Mouse (Mus musculus) ES-E14 (cell line): ENCODE measurements around the gene Setd1b. TPM values are rescaled to one million over a fixed set of nuclear protein-coding genes. Genes with fewer than 3 reads are reported as not detected.

Source experiments
- DNase-seq: peaks from one replicate; pipeline ENCODE4 v3.0.0-alpha.2; 2013; ENCODE audit warnings: low read depth, low spot score
- H3K27ac ChIP-seq: 2 replicates; pipeline ENCODE4 v1.5.1; 2012; ENCODE audit warnings: low read depth, mild to moderate bottlenecking, low read length, moderate library complexity, mixed read lengths; ENCODE audit not compliant: poor library complexity, insufficient read depth, severe bottlenecking
- H3K36me3 ChIP-seq: 2 replicates; pipeline ENCODE4 v1.6.1; 2012; ENCODE audit warnings: mild to moderate bottlenecking, low read length, moderate library complexity, mixed read lengths; ENCODE audit not compliant: control insufficient read depth, poor library complexity, insufficient read depth, severe bottlenecking
- H3K4me1 ChIP-seq, 2 experiments: fragments of 150-350 bp in 1 of 2; sonication (generic) in 1 of 2; 2 replicates each; pipeline ENCODE4 v1.6.1; 2012; ENCODE audit warnings: low read length in 2 of 2, mild to moderate bottlenecking in 1 of 2, mixed read lengths in 1 of 2; ENCODE audit not compliant: control insufficient read depth in 2 of 2, insufficient read depth in 2 of 2, poor library complexity in 1 of 2
- H3K4me3 ChIP-seq, 2 experiments: fragments of 150-350 bp in 1 of 2; sonication (generic) in 1 of 2; 2 replicates each; pipeline ENCODE4 v1.5.1; 2012; ENCODE audit warnings: low read length in 2 of 2, low read depth in 1 of 2, mild to moderate bottlenecking in 1 of 2, mixed read lengths in 1 of 2; ENCODE audit not compliant: insufficient read depth in 1 of 2, poor library complexity in 1 of 2, severe bottlenecking in 1 of 2
- H3K9ac ChIP-seq: 2 replicates; pipeline ENCODE4 v1.6.1; 2012; ENCODE audit warnings: low read depth, mild to moderate bottlenecking, low read length, mixed read lengths; ENCODE audit not compliant: poor library complexity, insufficient read depth, severe bottlenecking
- H3K9me3 ChIP-seq: fragments of 150-350 bp; sonication (generic); 2 replicates; pipeline ENCODE4 v1.6.1; 2012; ENCODE audit warnings: low read depth, mild to moderate bottlenecking, low read length; ENCODE audit not compliant: control insufficient read depth, insufficient read depth
- CHD2 ChIP-seq: IDR thresholded peaks from 2 replicates; pipeline ENCODE4 v1.6.1; 2014; ENCODE audit warnings: mild to moderate bottlenecking, low read depth, low read length, inconsistent platforms
- HCFC1 ChIP-seq: IDR thresholded peaks from 2 replicates; pipeline ENCODE4 v1.6.1; 2012; ENCODE audit warnings: low read length, inconsistent platforms, borderline replicate concordance; ENCODE audit not compliant: insufficient read depth
- MAFK ChIP-seq: IDR thresholded peaks from 2 replicates; pipeline ENCODE4 v1.6.1; 2014; ENCODE audit warnings: mild to moderate bottlenecking, low read depth, low read length, inconsistent platforms; ENCODE audit not compliant: insufficient read depth
- ZC3H11A ChIP-seq: IDR thresholded peaks from 2 replicates; pipeline ENCODE4 v1.6.1; 2012; ENCODE audit warnings: low read depth, mild to moderate bottlenecking, inconsistent platforms, low read length, borderline replicate concordance
- ZNF384 ChIP-seq: IDR thresholded peaks from 2 replicates; pipeline ENCODE4 v1.6.1; 2012; ENCODE audit warnings: low read depth, low read length, inconsistent platforms
- in situ Hi-C, 2 experiments: fragments of 600-800 bp; cut with MboI; formaldehyde crosslinking; loops; one replicate each; pipeline ENCODE4 v1.15.1; 2025; ENCODE audit warnings: low sequenced_read_pairs in 2 of 2, inconsistent platforms in 1 of 2; ENCODE audit not compliant: unreplicated experiment in 2 of 2
- total RNA-seq: library from RNA; depleted of rRNA; stranded (reverse); fragments of 300-350 nt; gene quantifications from 2 replicates; pipeline ENCODE4 v1.2.3, GENCODE M21; 2012

The Setd1b gene
- total RNA-seq, 1 experiment = 7.6 TPM

DNA sequence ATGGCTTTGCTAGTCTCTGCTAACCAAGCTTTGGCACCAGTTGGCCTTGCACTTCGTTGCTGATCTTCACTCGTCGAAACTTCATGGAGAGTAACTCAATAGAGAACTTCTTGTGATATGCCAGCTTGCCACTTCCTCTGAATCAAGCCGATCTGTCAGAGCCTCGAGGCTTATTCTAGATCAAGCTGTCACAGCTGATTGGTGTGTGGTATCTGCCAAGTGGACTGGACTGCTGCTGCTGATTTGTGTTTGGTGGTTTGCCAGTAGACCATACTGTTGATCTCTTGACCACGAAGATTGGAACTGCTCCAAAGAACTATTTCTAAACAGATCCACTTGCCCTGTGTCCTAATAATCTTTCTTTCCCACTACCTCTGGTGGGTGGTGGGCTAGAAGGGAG lies 49.4 kb downstream of the Setd1b start:
- no peaks in the 10 kb centered on the region for H3K9me3 ChIP-seq
- no peak for DNase-seq
- TF ChIP-seq CHD2 = no peak
- no peak for TF ChIP-seq HCFC1
- TF ChIP-seq ZNF384 = no peak
- no peak for TF ChIP-seq ZC3H11A
- no peak for TF ChIP-seq MAFK
- no peak overlapping the region for H3K9ac ChIP-seq
- no peak overlapping the region for H3K4me3 ChIP-seq
- H3K36me3 ChIP-seq = no peaks in the 10 kb centered on the region
- H3K4me1 ChIP-seq = no peaks in the 10 kb centered on the region
- H3K27ac ChIP-seq = no peak overlapping the region
- in situ Hi-C loops = no loop called here

- DNase-seq = no peak
Observed at GRCm38 (mm10) chr5:123192606-123193150, 50.7 kb downstream of the Setd1b start.

DNA sequence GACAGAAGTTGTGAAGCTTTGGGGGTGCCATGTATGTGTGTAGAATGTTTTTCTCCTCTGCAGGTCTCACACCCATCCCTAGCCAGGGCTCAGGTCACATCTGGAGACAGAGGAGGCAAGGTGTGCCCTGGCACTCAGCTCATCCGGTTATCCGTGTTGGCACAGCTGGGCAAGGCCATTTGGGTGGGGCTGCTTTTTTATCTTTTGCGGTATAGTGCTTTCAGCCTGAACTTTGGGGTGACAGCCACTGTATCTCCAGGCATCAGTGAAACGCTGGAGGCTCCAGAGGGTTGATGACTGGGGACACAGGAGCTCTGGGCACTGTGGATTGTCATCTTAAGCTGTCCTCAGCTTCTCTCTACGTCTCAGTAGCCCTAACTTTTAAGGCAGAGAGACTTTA lies 51.4 kb downstream of the Setd1b start:
- TF ChIP-seq HCFC1 = no peak
- TF ChIP-seq ZNF384 = no peak
- H3K36me3 ChIP-seq = no peaks in the 10 kb centered on the region
- DNase-seq = no peak
- no peak overlapping the region for H3K9ac ChIP-seq
- H3K4me1 ChIP-seq = no peaks in the 10 kb centered on the region
- no peak overlapping the region for H3K4me3 ChIP-seq
- in situ Hi-C loops = no loop called here
- no peaks in the 10 kb centered on the region for H3K9me3 ChIP-seq
- no peak overlapping the region for H3K27ac ChIP-seq

More at GRCm38 (mm10) chr5:123192606-123193150, 50.7 kb downstream of the Setd1b start:
- TF ChIP-seq ZNF384 = no peak
- no peak for TF ChIP-seq HCFC1
- no peak for TF ChIP-seq ZC3H11A
- TF ChIP-seq MAFK = no peak
- TF ChIP-seq CHD2 = no peak
- Histone ChIP-seq H3K27ac (no peak overlapping the region), H3K9ac (no peak overlapping the region), H3K9me3 (no peaks in the 10 kb centered on the region), H3K36me3 (no peaks in the 10 kb centered on the region), H3K4me1 (no peaks in the 10 kb centered on the region), H3K4me3 (no peak overlapping the region)
- in situ Hi-C loops = no loop called here

DNA sequence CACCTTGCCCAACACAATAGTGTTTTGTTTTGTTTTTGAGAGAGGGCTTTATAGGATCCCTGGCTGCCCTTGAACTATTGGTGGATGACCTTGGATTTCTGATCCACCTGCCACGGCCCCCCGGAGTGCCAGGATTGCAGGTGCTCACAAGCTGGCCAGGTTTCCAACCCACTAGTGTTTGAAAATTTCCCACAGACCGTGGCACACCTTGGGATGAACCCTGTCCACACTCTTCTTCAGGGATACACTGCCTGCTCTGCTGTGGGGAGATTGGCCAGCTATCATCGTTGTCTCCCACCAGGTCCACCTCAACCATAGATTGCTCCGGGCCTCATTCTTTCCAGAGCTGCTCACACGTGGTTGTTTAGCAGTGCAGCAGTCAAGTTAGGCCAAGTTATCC lies 52.9 kb downstream of the Setd1b start:
- H3K4me1 ChIP-seq = no peaks in the 10 kb centered on the region
- no peak overlapping the region for H3K4me3 ChIP-seq
- no peak overlapping the region for H3K27ac ChIP-seq
- no peaks in the 10 kb centered on the region for H3K9me3 ChIP-seq
- in situ Hi-C loops = no loop called here
- no peak for TF ChIP-seq CHD2
- TF ChIP-seq MAFK = no peak
- TF ChIP-seq ZNF384 = no peak
- no peak for TF ChIP-seq ZC3H11A
- TF ChIP-seq HCFC1 = no peak
- no peaks in the 10 kb centered on the region for H3K36me3 ChIP-seq
- DNase-seq = no peak
- H3K9ac ChIP-seq = no peak overlapping the region

DNA sequence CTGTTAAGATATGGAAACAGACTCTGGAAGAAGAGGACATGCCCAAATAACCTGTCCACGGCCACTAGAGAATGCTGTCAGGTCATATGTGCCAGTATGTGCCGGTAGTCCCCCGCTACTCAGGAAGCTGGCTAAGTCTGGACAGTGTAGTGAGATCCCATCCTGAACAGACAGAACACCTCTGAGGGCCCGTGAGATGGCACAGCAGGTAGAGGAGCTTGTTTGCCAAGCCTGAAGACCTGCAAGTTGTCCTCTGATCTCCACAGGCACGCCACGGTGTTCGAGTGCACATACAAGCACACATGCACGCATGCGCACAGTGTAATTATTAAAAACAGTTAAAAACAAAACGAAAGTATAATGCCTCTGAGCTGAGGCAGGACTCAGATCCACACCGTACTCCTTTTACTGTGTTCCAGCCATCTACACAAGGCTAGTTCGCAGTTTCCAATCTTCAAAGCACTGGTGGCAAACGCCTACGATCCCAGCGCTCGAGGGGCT lies 53.6 kb downstream of the Setd1b start:
- DNase-seq = no peak
- Histone ChIP-seq H3K4me1 (no peaks in the 10 kb centered on the region), H3K9me3 (no peaks in the 10 kb centered on the region), H3K36me3 (no peaks in the 10 kb centered on the region), H3K4me3 (no peak overlapping the region), H3K27ac (no peak overlapping the region), H3K9ac (no peak overlapping the region)
- in situ Hi-C loops = no loop called here
- TF ChIP-seq ZNF384 (no peak), HCFC1 (no peak), CHD2 (no peak), ZC3H11A (no peak), MAFK (no peak)
